Mouse (Mus musculus) CH12.LX (cell line): ENCODE measurements around the gene Fbxo5.

Experiments used
- BHLHE40 ChIP-seq: IDR thresholded peaks from 2 replicates; pipeline ENCODE4 v1.6.1; 2011; ENCODE audit warnings: mild to moderate bottlenecking, low read depth, low read length, improper control_type of control experiment
- CTCF ChIP-seq, 2 experiments: IDR thresholded peaks in 1 of 2; conservative IDR thresholded peaks in 1 of 2; 2 replicates each; pipeline ENCODE4 v1.5.1; 2011 to 2012; ENCODE audit warnings: low read depth in 2 of 2, low read length in 2 of 2, improper control_type of control experiment in 1 of 2, inconsistent platforms in 1 of 2, mild to moderate bottlenecking in 1 of 2, moderate library complexity in 1 of 2
- E2F4 ChIP-seq: IDR thresholded peaks from 2 replicates; pipeline ENCODE4 v1.6.1; 2011; ENCODE audit warnings: low read depth, low read length, improper control_type of control experiment; ENCODE audit not compliant: insufficient replicate concordance
- JUN ChIP-seq: IDR thresholded peaks from 2 replicates; pipeline ENCODE4 v1.6.1; 2011; ENCODE audit warnings: low read depth, mild to moderate bottlenecking, low read length, improper control_type of control experiment, moderate library complexity; ENCODE audit not compliant: insufficient read depth
- MAX ChIP-seq: IDR thresholded peaks from 2 replicates; pipeline ENCODE4 v1.6.1; 2011; ENCODE audit warnings: low read length, improper control_type of control experiment
- MAZ ChIP-seq: IDR thresholded peaks from 2 replicates; pipeline ENCODE4 v1.6.1; 2012; ENCODE audit warnings: low read depth, mild to moderate bottlenecking, inconsistent platforms, low read length, improper control_type of control experiment, moderate library complexity
- MXI1 ChIP-seq: IDR thresholded peaks from 2 replicates; pipeline ENCODE4 v1.6.1; 2011; ENCODE audit warnings: mild to moderate bottlenecking, low read depth, low read length, improper control_type of control experiment
- POLR2A ChIP-seq: IDR thresholded peaks from 2 replicates; pipeline ENCODE4 v1.6.1; 2011; ENCODE audit warnings: low read depth, mild to moderate bottlenecking, improper control_type of control experiment, low read length
- POLR2AphosphoS2 ChIP-seq: IDR thresholded peaks from 2 replicates; pipeline ENCODE4 v1.6.1; 2011; ENCODE audit warnings: low read depth, low read length, improper control_type of control experiment
- USF1 ChIP-seq: IDR thresholded peaks from 2 replicates; pipeline ENCODE4 v1.6.1; 2014; ENCODE audit warnings: low read depth, mild to moderate bottlenecking, inconsistent platforms, low read length, improper control_type of control experiment
- ZC3H11A ChIP-seq: IDR thresholded peaks from 2 replicates; pipeline ENCODE4 v1.6.1; 2012; ENCODE audit warnings: low read depth, mild to moderate bottlenecking, inconsistent platforms, low read length, improper control_type of control experiment
- ZMIZ1 ChIP-seq: IDR thresholded peaks from 2 replicates; pipeline ENCODE4 v1.6.1; 2012; ENCODE audit warnings: low read depth, mild to moderate bottlenecking, inconsistent platforms, low read length, improper control_type of control experiment

DNA sequence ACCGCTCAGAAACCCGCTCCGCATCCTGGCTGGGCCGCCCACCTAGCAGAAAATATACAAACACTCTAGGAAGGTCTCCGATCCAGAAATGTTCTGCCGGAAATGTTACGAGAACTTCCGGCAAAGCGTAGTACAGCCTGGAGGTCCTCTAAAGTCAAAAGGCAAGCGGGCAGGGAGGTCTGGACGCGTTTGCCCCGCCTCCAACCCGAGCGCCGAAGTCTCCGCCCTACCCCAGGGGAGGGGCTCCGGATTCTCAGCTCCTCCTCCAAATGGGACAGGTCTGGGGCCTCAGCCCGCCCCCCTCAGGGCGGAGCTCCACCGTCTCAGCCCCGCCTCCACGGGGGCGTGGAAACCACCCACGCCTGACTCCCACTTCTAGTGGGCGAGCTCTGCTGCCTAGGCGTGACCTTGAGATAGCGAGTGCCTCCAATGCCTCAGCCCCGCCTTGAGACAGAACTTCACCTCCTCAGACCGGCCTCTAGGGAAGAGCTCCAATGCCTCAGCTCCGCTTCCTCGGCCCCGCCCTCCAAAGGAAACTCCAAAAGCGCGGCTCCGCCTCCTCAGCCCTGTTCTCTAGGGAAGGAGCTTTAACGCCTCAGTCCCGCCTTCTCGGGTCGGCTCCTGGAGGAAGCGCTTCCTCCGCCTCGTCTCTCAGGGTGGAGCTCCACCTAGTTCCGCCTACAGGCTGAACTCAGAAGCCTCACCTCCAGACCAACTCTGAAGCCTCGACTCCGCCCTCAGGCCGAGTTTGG lies 18.5 kb upstream of the Fbxo5 start, which contains the start of gene Mtrf1l:
- TF ChIP-seq ZMIZ1 (peak; percentile 10), CTCF (conservative IDR thresholded peaks at IDR 0.05 in 1 of 2, IDR thresholded peaks at IDR 0.05 in 1 of 2; ENCODE audit: low read depth in 2 of 2, low read length in 2 of 2) (no peak), POLR2A (peak; percentile 73), USF1 (no peak), ZC3H11A (no peak), MAZ (peak; percentile 78; the same call in 1 of the 2 replicates), E2F4 (no peak), MAX (no peak), MXI1 (peak; percentile 2; the same call in 1 of the 2 replicates), POLR2AphosphoS2 (peak; percentile 24; the same call in 1 of the 2 replicates), BHLHE40 (no peak), JUN (no peak)
